Mouse (Mus musculus) adrenal gland, postnatal 4 days (tissue): Measurements from ENCODE around the gene Gm28102. TPM values are rescaled to one million over a fixed set of nuclear protein-coding genes. Genes with fewer than 3 reads are reported as not detected.
"Not testable (repeated sequence)": the region's sequence is repeated elsewhere in the genome, so short reads cannot be mapped to it uniquely, and the experiment has no call there.

Source experiments
- DNase-seq, 2 experiments: peaks; one replicate each; pipeline ENCODE4 v3.0.0; 2021 to 2022; ENCODE audit warnings: low spot score in 2 of 2, mixed read lengths in 2 of 2
- long read RNA-seq, 2 experiments: library from polyadenylated mRNA; stranded (forward); transcript quantifications; one replicate each; pipeline ENCODE4 v2.0.0; 2021
- total RNA-seq, 2 experiments: library from RNA; stranded (reverse); gene quantifications; 2 replicates each; pipeline ENCODE4 v1.2.3; 2021

The Gm28102 gene
- not detected for total RNA-seq
- long read RNA-seq, experiment 1, result 0 reads
- long read RNA-seq, experiment 2, result 0 reads

DNA sequence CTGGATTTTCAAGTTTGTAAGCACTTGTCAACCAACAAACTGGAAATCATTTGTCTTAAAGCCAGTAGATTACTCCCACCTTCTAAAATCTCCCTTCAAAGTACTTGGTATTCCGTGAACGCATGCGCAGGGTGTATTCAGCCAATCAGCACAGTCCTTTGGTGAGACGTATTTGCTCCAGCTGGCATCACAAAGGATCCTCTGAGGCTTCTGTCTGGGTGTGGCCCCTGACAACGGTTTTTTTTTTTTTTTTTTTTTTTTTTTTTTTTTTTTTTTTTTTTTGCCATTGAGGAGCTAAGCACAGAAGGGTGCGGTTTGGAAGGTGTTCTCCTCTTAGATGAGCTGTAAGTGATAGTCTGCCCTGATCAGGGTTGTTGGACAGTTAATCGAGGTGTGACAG lies at the start of gene Gm28102:
Gene Gm28102, plus strand, starts transcription at position 301 of the 400 bp plus-strand sequence.
- DNase-seq, result not testable (repeated sequence)
